Mouse (Mus musculus) bone marrow macrophage, adult 2 months (primary cell): ENCODE data around the gene Pdss1.

Experiments used
- CTCF ChIP-seq: IDR thresholded peaks from 2 replicates; pipeline ENCODE4 v1.5.1; 2012; ENCODE audit warnings: low read depth, mild to moderate bottlenecking, low read length, moderate library complexity
- POLR2A ChIP-seq: IDR thresholded peaks from 2 replicates; pipeline ENCODE4 v1.6.1; 2012; ENCODE audit warnings: mild to moderate bottlenecking, low read depth, low read length, borderline replicate concordance

DNA sequence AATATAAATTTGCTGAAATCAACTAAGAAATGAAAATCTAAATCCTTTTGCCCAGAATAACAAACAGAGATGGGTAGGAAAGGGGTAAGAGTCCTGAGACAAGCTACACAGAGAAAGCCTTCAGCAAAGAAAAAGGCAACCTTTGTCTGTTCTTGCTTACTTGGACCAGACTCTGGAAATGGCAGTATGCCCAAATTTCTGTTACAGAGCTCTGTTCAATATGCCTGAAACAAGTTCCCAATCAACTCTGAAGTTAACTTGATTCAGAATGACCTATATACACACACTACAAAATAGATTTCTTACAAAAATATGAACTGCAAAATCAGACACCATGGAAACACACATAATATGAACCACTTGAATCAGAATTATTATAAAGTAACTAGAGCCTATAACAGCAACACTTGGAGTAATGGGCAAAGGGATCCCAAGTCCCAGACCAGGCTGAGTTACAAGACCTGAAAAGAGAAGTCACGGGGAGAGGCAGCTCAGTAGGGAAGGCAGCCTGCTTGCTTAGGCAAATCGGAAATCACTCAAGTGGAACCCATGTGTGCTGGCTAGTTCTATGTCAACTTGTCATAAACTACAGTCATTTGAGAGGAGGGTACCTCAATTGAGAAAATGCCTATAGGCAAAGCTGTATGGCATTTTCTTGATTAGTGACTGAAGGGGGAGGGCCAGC is 90.8 kb downstream of the Pdss1 start:
- TF ChIP-seq CTCF (no peak), POLR2A (no peak)
